Mouse (Mus musculus) stomach, postnatal 0 days (tissue): ENCODE measurements around the gene Pik3r2. TPM values are rescaled to one million over a fixed set of nuclear protein-coding genes. Genes with fewer than 3 reads are reported as not detected.

ENCODE experiments used
- ATAC-seq: fragments of 200-750 bp; cut with Nextera tagmentation; 2 replicates; pipeline ENCODE4 v1.8.0; 2017; ENCODE audit not compliant: low FRiP score, low TSS enrichment
- DNase-seq: peaks from one replicate; pipeline ENCODE4 v3.0.0-alpha.2; 2016; ENCODE audit warnings: low spot score
- H3K27ac ChIP-seq: fragments of 300-500 bp; sonication (generic); replicated peaks from 2 replicates; pipeline ENCODE4 v1.5.1; 2014; ENCODE audit warnings: mild to moderate bottlenecking, control low read depth
- H3K27me3 ChIP-seq: fragments of 300-500 bp; sonication (generic); 2 replicates; pipeline ENCODE4 v1.6.1; 2014; ENCODE audit warnings: low read length; ENCODE audit not compliant: control insufficient read depth, insufficient read depth
- H3K36me3 ChIP-seq: fragments of 300-500 bp; sonication (generic); 2 replicates; pipeline ENCODE4 v1.6.1; 2014; ENCODE audit warnings: low read length, mixed read lengths; ENCODE audit not compliant: control insufficient read depth, insufficient read depth
- H3K4me1 ChIP-seq: fragments of 300-500 bp; sonication (generic); replicated peaks from 2 replicates; pipeline ENCODE4 v1.6.1; 2014; ENCODE audit warnings: antibody characterized with exemption; ENCODE audit not compliant: control insufficient read depth, insufficient read depth
- H3K4me2 ChIP-seq: fragments of 300-500 bp; sonication (generic); replicated peaks from 2 replicates; pipeline ENCODE4 v1.6.1; 2014; ENCODE audit warnings: low read depth, mild to moderate bottlenecking, control low read depth, moderate library complexity
- H3K4me3 ChIP-seq: fragments of 300-500 bp; sonication (generic); 2 replicates; pipeline ENCODE4 v1.5.1; 2014; ENCODE audit warnings: low read depth, low read length, control low read depth
- H3K9ac ChIP-seq: fragments of 300-500 bp; sonication (generic); 2 replicates; pipeline ENCODE4 v1.6.1; 2014; ENCODE audit warnings: mild to moderate bottlenecking, low read length, control low read depth, mixed read lengths
- H3K9me3 ChIP-seq: fragments of 300-500 bp; sonication (generic); 2 replicates; pipeline ENCODE4 v1.6.1; 2016; ENCODE audit warnings: low read length; ENCODE audit not compliant: control insufficient read depth
- CTCF ChIP-seq: IDR thresholded peaks from 2 replicates; pipeline ENCODE4 v1.5.1; 2016; ENCODE audit warnings: antibody characterized with exemption, low read depth, mild to moderate bottlenecking, moderate library complexity
- EP300 ChIP-seq: optimal IDR thresholded peaks from 2 replicates; pipeline ENCODE3; 2016; ENCODE audit warnings: antibody characterized with exemption
- WGBS: fragments of 180-500 bp; shearing (Covaris S2); extraction: QIAGEN DNeasy Blood & Tissue Kit; methylation state at CpG from one replicate; pipeline ENCODE4 v1.1.7; 2014; 5-methylcytosine and 5-hydroxymethylcytosine counted together
- polyA plus RNA-seq: library from polyadenylated mRNA; unstranded; fragments of >200 nt; fragmentation: Nextera tagmentation; extraction: Ambion mirVana; gene quantifications from 2 replicates; pipeline ENCODE4 v1.2.1, GENCODE M21; 2015

Gene Pik3r2
- polyA plus RNA-seq, 1 experiment from 2014 or later, result 36.8 TPM

DNA sequence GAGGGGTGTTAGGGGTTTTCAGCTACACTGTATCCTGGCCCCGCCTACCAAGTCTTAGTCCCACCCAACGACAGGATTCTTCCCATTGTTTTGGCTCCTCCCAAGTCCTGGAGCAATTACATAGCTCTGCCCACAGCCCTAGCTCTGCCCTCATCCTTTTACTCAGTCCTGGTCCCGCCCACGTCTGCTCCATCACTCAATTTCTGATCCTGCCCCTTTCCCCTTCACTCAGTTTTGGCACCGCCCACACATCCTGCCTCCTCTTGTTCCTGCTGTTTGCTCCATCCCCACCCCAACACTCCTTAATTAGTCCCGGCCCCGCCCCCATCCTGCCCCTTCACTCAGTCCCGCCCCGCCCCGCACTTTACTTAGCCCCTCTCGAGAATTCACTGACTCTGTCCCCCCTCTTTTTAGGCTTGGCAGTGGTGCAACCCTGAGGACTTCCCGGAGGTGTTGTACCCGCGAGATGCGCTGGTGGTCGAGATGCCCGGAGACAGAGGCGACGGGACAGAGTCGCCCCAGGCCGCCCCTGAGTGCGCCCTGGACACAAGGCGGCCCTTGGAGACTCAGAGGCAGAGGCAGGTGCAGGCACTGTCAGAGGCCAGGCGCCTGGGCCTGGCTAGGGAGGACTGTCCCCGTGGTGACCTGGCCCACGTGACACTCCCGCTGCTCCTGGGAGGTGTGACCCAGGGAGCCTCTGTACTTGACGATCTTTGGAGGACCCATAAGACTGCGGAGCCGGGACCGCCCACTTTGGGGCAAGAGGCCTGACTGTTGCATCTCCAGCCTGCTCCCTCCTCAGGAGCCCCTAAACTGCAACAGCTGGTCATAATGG is 43.8 kb upstream of the Pik3r2 start:
- no peak overlapping the region for H3K27ac ChIP-seq
- no peaks in the 10 kb centered on the region for H3K4me1 ChIP-seq
- TF ChIP-seq CTCF (no peak), EP300 (no peak)
- ATAC-seq, result peak; percentile 86
- peak overlapping the region; percentile 31 for H3K4me2 ChIP-seq
- no peak overlapping the region for H3K4me3 ChIP-seq
- no peaks in the 10 kb centered on the region for H3K9me3 ChIP-seq
- H3K36me3 ChIP-seq, result no peaks in the 10 kb centered on the region
- H3K9ac ChIP-seq, result no peak overlapping the region
- 6% methylated on average over 31 of the region's 31 CpGs for WGBS
- no peaks in the 10 kb centered on the region for H3K27me3 ChIP-seq
- peak; percentile 84 for DNase-seq

DNA sequence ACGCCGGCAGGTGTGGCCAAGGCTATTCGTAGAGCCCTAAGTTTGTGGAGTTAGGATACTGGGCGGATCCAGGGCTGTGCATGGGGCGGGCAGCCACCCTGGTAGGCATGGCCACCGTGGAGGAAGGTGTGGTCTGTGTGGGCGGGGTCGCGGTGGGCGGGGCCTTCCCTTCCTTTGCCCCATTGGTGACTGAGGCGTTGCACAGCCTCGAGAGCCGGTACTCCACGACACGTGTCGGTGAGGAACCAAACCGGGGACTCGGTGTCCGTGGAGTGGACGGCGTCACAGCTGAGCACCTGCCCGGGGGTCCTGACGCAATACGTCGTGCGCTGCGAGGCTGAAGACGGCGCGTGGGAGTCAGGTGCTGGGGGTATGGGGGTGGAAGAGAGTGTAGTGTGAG is 40.2 kb upstream of the Pik3r2 start:
- 8% methylated on average over 30 of the region's 30 CpGs for WGBS

DNA sequence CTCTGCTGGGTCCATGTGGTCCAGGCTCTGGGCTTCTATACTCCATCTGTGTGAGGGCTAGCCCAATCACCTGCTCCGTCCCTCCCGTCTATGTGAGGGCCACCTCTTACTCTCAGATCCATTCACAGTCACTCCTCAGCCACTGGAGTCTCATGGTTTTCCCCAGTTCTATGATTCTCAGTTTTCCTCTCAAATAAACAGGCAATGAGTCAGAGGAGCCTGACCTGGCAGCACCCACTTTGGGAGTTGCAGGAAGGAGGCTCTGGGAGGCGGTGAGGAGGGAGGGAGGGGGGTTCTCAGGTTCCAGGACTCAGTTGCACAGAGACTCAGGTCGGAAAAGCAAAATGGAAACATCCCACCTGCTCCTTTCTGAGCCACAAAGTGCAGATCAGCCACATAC is 36.4 kb upstream of the Pik3r2 start:
- H3K4me2 ChIP-seq, result no peak overlapping the region
- H3K4me3 ChIP-seq, result no peak overlapping the region
- no peak overlapping the region for H3K9ac ChIP-seq
- H3K36me3 ChIP-seq, result no peaks in the 10 kb centered on the region
- WGBS, result 36% methylated on average over 4 of the region's 4 CpGs
- TF ChIP-seq EP300 (no peak), CTCF (no peak)
- H3K27me3 ChIP-seq, result no peaks in the 10 kb centered on the region
- no peaks in the 10 kb centered on the region for H3K4me1 ChIP-seq
- no peak overlapping the region for H3K27ac ChIP-seq
- ATAC-seq (no peak), DNase-seq (no peak)
- no peaks in the 10 kb centered on the region for H3K9me3 ChIP-seq

More for the DNA sequence above, 40.2 kb upstream of the Pik3r2 start:
- DNase-seq (peak; percentile 83), ATAC-seq (peak; percentile 76)
- Histone ChIP-seq H3K27ac (no peak overlapping the region), H3K4me2 (no peak overlapping the region), H3K4me3 (no peak overlapping the region), H3K9ac (no peak overlapping the region), H3K36me3 (no peaks in the 10 kb centered on the region), H3K27me3 (no peaks in the 10 kb centered on the region), H3K4me1 (no peaks in the 10 kb centered on the region), H3K9me3 (no peaks in the 10 kb centered on the region)
- TF ChIP-seq CTCF (no peak), EP300 (no peak)

DNA sequence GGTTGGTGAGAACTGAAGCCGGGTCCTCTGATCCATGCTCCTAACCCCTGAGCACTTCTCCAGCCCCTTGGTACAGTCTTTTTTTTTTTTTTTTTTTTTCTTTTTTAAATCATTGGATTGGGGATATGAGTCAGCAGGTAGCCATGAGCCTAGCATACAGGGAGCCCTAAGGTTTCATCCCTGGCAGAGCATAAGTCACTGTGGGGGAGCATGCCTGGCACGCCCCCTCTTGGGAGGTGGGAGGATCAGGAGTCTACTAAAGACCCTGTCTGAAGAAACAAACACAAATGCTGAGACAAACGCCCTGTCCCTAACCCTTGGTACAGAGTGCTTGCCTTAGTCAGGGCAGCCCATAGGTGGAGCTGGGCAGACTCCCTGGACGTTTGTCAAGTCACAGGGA is 35.5 kb upstream of the Pik3r2 start:
- Histone ChIP-seq H3K9ac (no peak overlapping the region), H3K36me3 (no peaks in the 10 kb centered on the region), H3K4me3 (no peak overlapping the region), H3K9me3 (no peaks in the 10 kb centered on the region), H3K27ac (no peak overlapping the region), H3K27me3 (no peaks in the 10 kb centered on the region), H3K4me1 (no peaks in the 10 kb centered on the region), H3K4me2 (no peak overlapping the region)
- DNase-seq (no peak), ATAC-seq (no peak)
- WGBS, result 39% methylated on average over 4 of the region's 4 CpGs
- TF ChIP-seq EP300, result no peak
- no peak for TF ChIP-seq CTCF

DNA sequence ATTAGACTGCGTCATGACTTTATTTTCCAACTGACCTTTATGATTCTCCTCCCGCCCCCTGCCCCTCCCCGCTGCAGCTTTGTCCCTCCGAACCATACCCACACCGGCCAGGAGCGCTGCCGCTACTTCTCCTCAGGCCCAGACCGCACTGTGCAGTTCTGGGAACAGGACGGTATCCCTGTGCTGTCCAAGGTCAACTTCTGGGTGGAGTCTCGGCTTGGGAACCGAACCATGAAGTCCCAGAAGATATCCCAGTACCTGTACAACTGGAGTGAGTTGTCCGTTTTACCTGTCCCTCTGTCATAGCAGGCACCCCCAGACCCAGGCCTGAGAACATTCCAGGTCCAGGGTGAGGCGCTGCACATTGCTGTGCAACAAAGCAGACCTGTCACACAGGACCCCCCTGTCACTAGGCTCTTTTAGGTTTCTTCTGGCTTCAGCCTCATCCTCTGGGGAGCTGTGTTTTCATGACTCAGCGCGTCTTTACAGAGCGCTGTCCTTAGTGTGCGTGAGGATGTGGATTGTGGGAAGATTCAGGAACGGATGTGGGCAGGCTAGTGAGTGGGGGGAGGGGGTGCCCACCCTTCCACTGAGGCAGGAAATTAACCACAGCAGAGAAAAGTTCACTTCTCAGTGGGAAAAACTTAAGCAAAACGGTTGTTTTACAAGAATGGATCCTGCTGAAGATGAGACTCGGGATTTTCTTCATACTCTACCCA is 34.6 kb upstream of the Pik3r2 start:
- H3K36me3 ChIP-seq, result no peaks in the 10 kb centered on the region
- H3K4me2 ChIP-seq, result no peak overlapping the region
- ATAC-seq, result no peak
- DNase-seq, result no peak
- TF ChIP-seq EP300 (no peak), CTCF (no peak)
- no peak overlapping the region for H3K9ac ChIP-seq
- WGBS, result 73% methylated on average over 20 of the region's 20 CpGs
- H3K27ac ChIP-seq, result no peak overlapping the region
- no peak overlapping the region for H3K4me3 ChIP-seq
- no peaks in the 10 kb centered on the region for H3K9me3 ChIP-seq
- no peaks in the 10 kb centered on the region for H3K4me1 ChIP-seq
- H3K27me3 ChIP-seq, result no peaks in the 10 kb centered on the region
